Mouse (Mus musculus): ENCODE measurements around the gene Cd44.

The Cd44 gene

GRCm38 (mm10) chr2:102913833-102914545 lies 12.5 kb upstream of the Cd44 start:
- DNase-seq (ENCODE audit: low read depth), result no peak

- no peak for DNase-seq (ENCODE audit: low read depth)
Measured at GRCm38 (mm10) chr2:102912951-102913350, 11.5 kb upstream of the Cd44 start.

- DNase-seq (ENCODE audit: low read depth), result no peak
Measured at GRCm38 (mm10) chr2:102912469-102912868, 11.0 kb upstream of the Cd44 start.

GRCm38 (mm10) chr2:102909403-102909802 lies 7.9 kb upstream of the Cd44 start:
- DNase-seq (ENCODE audit: low read depth), result no peak

- DNase-seq (ENCODE audit: low read depth), result no peak
Measured at GRCm38 (mm10) chr2:102905604-102906003, 4.1 kb upstream of the Cd44 start.

GRCm38 (mm10) chr2:102901828-102902223 lies 361 bp upstream of the Cd44 start:
- DNase-seq (ENCODE audit: low read depth), result no peak

GRCm38 (mm10) chr2:102900230-102900721 lies 1.2 kb downstream of the Cd44 start:
- no peak for DNase-seq (ENCODE audit: low read depth)

- DNase-seq (ENCODE audit: low read depth), result no peak
Measured at GRCm38 (mm10) chr2:102899238-102899637, 2.2 kb downstream of the Cd44 start.

- no peak for DNase-seq (ENCODE audit: low read depth)
Measured at GRCm38 (mm10) chr2:102898585-102898984, 2.9 kb downstream of the Cd44 start.

GRCm38 (mm10) chr2:102896154-102896553 lies 5.3 kb downstream of the Cd44 start:
- no peak for DNase-seq (ENCODE audit: low read depth)

- DNase-seq (ENCODE audit: low read depth), result no peak
Measured at GRCm38 (mm10) chr2:102895197-102895596, 6.3 kb downstream of the Cd44 start.

GRCm38 (mm10) chr2:102894785-102895184 lies 6.7 kb downstream of the Cd44 start:
- no peak for DNase-seq (ENCODE audit: low read depth)

- DNase-seq (ENCODE audit: low read depth), result no peak
Measured at GRCm38 (mm10) chr2:102888688-102889225, 12.7 kb downstream of the Cd44 start.

GRCm38 (mm10) chr2:102887137-102887536 lies 14.3 kb downstream of the Cd44 start:
- no peak for DNase-seq (ENCODE audit: low read depth)

- DNase-seq (ENCODE audit: low read depth), result no peak
Measured at GRCm38 (mm10) chr2:102886306-102886935, 15.0 kb downstream of the Cd44 start.

- DNase-seq (ENCODE audit: low read depth), result no peak
Measured at GRCm38 (mm10) chr2:102882597-102883272, 18.7 kb downstream of the Cd44 start.

GRCm38 (mm10) chr2:102882004-102882588 lies 19.4 kb downstream of the Cd44 start:
- DNase-seq (ENCODE audit: low read depth), result peak; percentile 68

GRCm38 (mm10) chr2:102878513-102878912 lies 23.0 kb downstream of the Cd44 start:
- DNase-seq (ENCODE audit: low read depth), result no peak

GRCm38 (mm10) chr2:102877463-102877862 lies 24.0 kb downstream of the Cd44 start:
- no peak for DNase-seq (ENCODE audit: low read depth)

GRCm38 (mm10) chr2:102876141-102876540 lies 25.3 kb downstream of the Cd44 start:
- no peak for DNase-seq (ENCODE audit: low read depth)

- no peak for DNase-seq (ENCODE audit: low read depth)
Measured at GRCm38 (mm10) chr2:102873848-102874247, 27.6 kb downstream of the Cd44 start.

- DNase-seq (ENCODE audit: low read depth), result peak; percentile 79
Measured at GRCm38 (mm10) chr2:102873194-102873593, 28.3 kb downstream of the Cd44 start.

Data from fibroblast of lung, adult 2 months (primary cell).